Mouse (Mus musculus) frontal cortex, adult (tissue): ENCODE data around the gene Apela.

Experiments
- ATAC-seq: cut with Nextera tagmentation; 2 replicates; pipeline ENCODE4 v1.9.2; 2017; ENCODE audit warnings: mild to moderate bottlenecking, moderate library complexity, mixed read lengths; ENCODE audit not compliant: low TSS enrichment

Apela gene

GRCm38 (mm10) chr8:65037117-65037533, at the start of gene Apela:
Apela (minus strand) TSS chr8:65037336.
- peak; percentile 47; the same call in 1 of the 2 replicates for ATAC-seq

GRCm38 (mm10) chr8:65085680-65086079, 48.5 kb upstream of the Apela start:
- ATAC-seq = no peak

- ATAC-seq = no peak
Observed at GRCm38 (mm10) chr8:65080731-65081130, 43.6 kb upstream of the Apela start.

GRCm38 (mm10) chr8:65074733-65075132, 37.6 kb upstream of the Apela start, which contains the start of gene Gm10663:
Gm10663 (plus strand) TSS chr8:65075033.
- ATAC-seq = no peak

- no peak for ATAC-seq
Observed at GRCm38 (mm10) chr8:65070996-65071395, 33.9 kb upstream of the Apela start.

GRCm38 (mm10) chr8:65068473-65068819, 31.3 kb upstream of the Apela start:
- no peak for ATAC-seq

GRCm38 (mm10) chr8:65067694-65068472, 30.7 kb upstream of the Apela start:
- ATAC-seq = no peak

GRCm38 (mm10) chr8:65067031-65067430, 29.9 kb upstream of the Apela start:
- ATAC-seq = no peak

GRCm38 (mm10) chr8:65065622-65066021, 28.5 kb upstream of the Apela start:
- ATAC-seq = no peak

GRCm38 (mm10) chr8:65064071-65064470, 26.9 kb upstream of the Apela start:
- no peak for ATAC-seq

- no peak for ATAC-seq
Observed at GRCm38 (mm10) chr8:65062195-65062594, 25.1 kb upstream of the Apela start.

- no peak for ATAC-seq
Observed at GRCm38 (mm10) chr8:65056722-65057121, 19.6 kb upstream of the Apela start.

GRCm38 (mm10) chr8:65053968-65054367, 16.8 kb upstream of the Apela start:
- no peak for ATAC-seq

GRCm38 (mm10) chr8:65053554-65053953, 16.4 kb upstream of the Apela start:
- ATAC-seq = no peak

GRCm38 (mm10) chr8:65047801-65048200, 10.7 kb upstream of the Apela start:
- ATAC-seq = no peak

GRCm38 (mm10) chr8:65047193-65047592, 10.1 kb upstream of the Apela start:
- no peak for ATAC-seq

- ATAC-seq = no peak
Observed at GRCm38 (mm10) chr8:65046565-65046964, 9.4 kb upstream of the Apela start.

- ATAC-seq = no peak
Observed at GRCm38 (mm10) chr8:65034136-65034535, 3.0 kb downstream of the Apela start.

GRCm38 (mm10) chr8:65033056-65033455, 4.1 kb downstream of the Apela start:
- ATAC-seq = no peak

- ATAC-seq = no peak
Observed at GRCm38 (mm10) chr8:65032107-65032506, 5.0 kb downstream of the Apela start.

GRCm38 (mm10) chr8:65030735-65031485, 6.2 kb downstream of the Apela start:
- no peak for ATAC-seq

GRCm38 (mm10) chr8:65029776-65030175, 7.4 kb downstream of the Apela start:
- no peak for ATAC-seq
